Mouse (Mus musculus): ENCODE results near the gene Gm44502. TPM values are rescaled to one million over a fixed set of nuclear protein-coding genes. Genes with fewer than 3 reads are reported as not detected.

Gm44502 gene
- not detected for total RNA-seq (2021)
- long read RNA-seq, experiment 1 = 0 reads
- long read RNA-seq, experiment 2 = 0 reads

- peak; percentile 91 to 95 for DNase-seq (ENCODE audit: low spot score in 2 of 2)
Observed at GRCm38 (mm10) chr15:89429352-89430221, at the start of gene Gm44502, which contains the start of the genes C730034F03Rik and Chkb. Gene Gm44502, minus strand, starts transcription at chr15:89429696. Gene C730034F03Rik, plus strand, starts transcription at chr15:89429589. Gene Chkb, minus strand, starts transcription at chr15:89429908.

GRCm38 (mm10) chr15:89478622-89479021 is 49.1 kb upstream of the Gm44502 start:
- no peak for DNase-seq (ENCODE audit: low spot score in 2 of 2)

- DNase-seq (ENCODE audit: low spot score in 2 of 2) = no peak
Observed at GRCm38 (mm10) chr15:89477806-89478205, 48.3 kb upstream of the Gm44502 start.

- no peak for DNase-seq (ENCODE audit: low spot score in 2 of 2)
Observed at GRCm38 (mm10) chr15:89477091-89477491, 47.6 kb upstream of the Gm44502 start, which contains the start of gene Arsa. Gene Arsa, minus strand, starts transcription at chr15:89477425.

GRCm38 (mm10) chr15:89476475-89476815 is 46.9 kb upstream of the Gm44502 start:
- no peak for DNase-seq (ENCODE audit: low spot score in 2 of 2)

GRCm38 (mm10) chr15:89475611-89476474 is 46.3 kb upstream of the Gm44502 start:
- DNase-seq (ENCODE audit: low spot score in 2 of 2) = peak; percentile 88 to 93

- no peak for DNase-seq (ENCODE audit: low spot score in 2 of 2)
Observed at GRCm38 (mm10) chr15:89475293-89475600, 45.8 kb upstream of the Gm44502 start.

- no peak for DNase-seq (ENCODE audit: low spot score in 2 of 2)
Observed at GRCm38 (mm10) chr15:89474596-89475292, 45.2 kb upstream of the Gm44502 start.

- DNase-seq (ENCODE audit: low spot score in 2 of 2) = no peak
Observed at GRCm38 (mm10) chr15:89473921-89474320, 44.4 kb upstream of the Gm44502 start.

GRCm38 (mm10) chr15:89473370-89473769 is 43.9 kb upstream of the Gm44502 start:
- no peak for DNase-seq (ENCODE audit: low spot score in 2 of 2)

GRCm38 (mm10) chr15:89471476-89471875 is 42.0 kb upstream of the Gm44502 start:
- no peak for DNase-seq (ENCODE audit: low spot score in 2 of 2)

- no peak for DNase-seq (ENCODE audit: low spot score in 2 of 2)
Observed at GRCm38 (mm10) chr15:89468577-89468976, 39.1 kb upstream of the Gm44502 start.

- DNase-seq (ENCODE audit: low spot score in 2 of 2) = no peak
Observed at GRCm38 (mm10) chr15:89465052-89465451, 35.6 kb upstream of the Gm44502 start.

GRCm38 (mm10) chr15:89463334-89464235 is 34.1 kb upstream of the Gm44502 start:
- no peak for DNase-seq (ENCODE audit: low spot score in 2 of 2)

- no peak for DNase-seq (ENCODE audit: low spot score in 2 of 2)
Observed at GRCm38 (mm10) chr15:89462176-89462575, 32.7 kb upstream of the Gm44502 start.

GRCm38 (mm10) chr15:89461321-89461720 is 31.8 kb upstream of the Gm44502 start:
- DNase-seq (ENCODE audit: low spot score in 2 of 2) = no peak

GRCm38 (mm10) chr15:89460298-89460697 is 30.8 kb upstream of the Gm44502 start:
- DNase-seq (ENCODE audit: low spot score in 2 of 2) = no peak

GRCm38 (mm10) chr15:89459821-89460220 is 30.3 kb upstream of the Gm44502 start:
- DNase-seq (ENCODE audit: low spot score in 2 of 2) = no peak

- DNase-seq (ENCODE audit: low spot score in 2 of 2) = no peak
Observed at GRCm38 (mm10) chr15:89458942-89459341, 29.4 kb upstream of the Gm44502 start.

- DNase-seq (ENCODE audit: low spot score in 2 of 2) = no peak
Observed at GRCm38 (mm10) chr15:89455642-89456041, 26.1 kb upstream of the Gm44502 start.
